ENCODE assay signal across 8 mouse cellular contexts in the genomic region with DNA sequence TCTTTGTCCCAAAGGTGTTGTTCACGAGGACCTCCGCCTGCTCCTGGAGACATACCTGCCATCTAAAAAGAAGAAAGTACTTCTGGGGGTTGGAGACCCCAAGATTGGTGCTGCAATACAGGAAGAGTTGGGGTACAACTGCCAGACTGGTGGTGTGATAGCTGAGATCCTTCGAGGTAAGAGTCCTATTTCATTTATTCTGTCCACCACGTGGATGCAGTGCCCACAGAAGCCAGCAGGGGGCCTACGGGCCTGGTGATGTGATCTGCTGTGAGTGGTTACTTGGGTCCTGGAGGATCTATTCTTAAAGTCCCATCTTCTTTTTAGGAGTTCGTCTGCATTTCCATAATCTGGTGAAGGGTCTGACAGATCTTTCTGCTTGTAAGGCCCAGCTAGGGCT. TPM values are rescaled to one million over a fixed set of nuclear protein-coding genes. Genes with fewer than 3 reads are reported as not detected.
DNase-seq lines count a peak whose midpoint lies in the region; ATAC-seq and TF ChIP-seq lines count a peak whose summit lies in the region.

No protein-coding gene starts in this region.

- no peaks in the 10 kb centered on the region for H3K9me3 ChIP-seq in forebrain, postnatal 0 days (ENCODE audit: low read length)
- H3K9me3 ChIP-seq in kidney, postnatal 0 days (replicated peaks; ENCODE audit: low read length) = no peaks in the 10 kb centered on the region

- H3K4me2 ChIP-seq in forebrain, postnatal 0 days (ENCODE audit: low read depth) = peak overlapping the region; percentile 83
- H3K4me2 ChIP-seq in kidney, postnatal 0 days (ENCODE audit: low read length) = peak overlapping the region; percentile 82

- H3K27me3 ChIP-seq in forebrain, postnatal 0 days (ENCODE audit: insufficient read depth, low read length) = no peaks in the 10 kb centered on the region
- no peaks in the 10 kb centered on the region for H3K27me3 ChIP-seq in kidney, postnatal 0 days (ENCODE audit: insufficient read depth, low read length)

- WGBS in forebrain, postnatal 0 days = 31% methylated on average over 6 of the region's 6 CpGs
- 44% methylated on average over 6 of the region's 6 CpGs for WGBS in kidney, postnatal 0 days

- peak; percentile 80 for TF ChIP-seq CTCF in forebrain, postnatal 0 days (IDR thresholded peaks at IDR 0.05; ENCODE audit: low read depth)
- peak; percentile 80 for TF ChIP-seq CTCF in kidney, postnatal 0 days (IDR thresholded peaks at IDR 0.05; ENCODE audit: low read depth)

- H3K27ac ChIP-seq in forebrain, postnatal 0 days (ENCODE audit: low read depth, low read length) = no peak overlapping the region
- H3K27ac ChIP-seq in kidney, postnatal 0 days = no peak overlapping the region

- DNase-seq in cerebellum, adult 18-20 months = peak; percentile 32 to 50
- DNase-seq in cerebellum, adult 11-12 months = no peak
- DNase-seq in CD8-positive naive resting alpha-beta T cell, adult 2 months (ENCODE audit: low read depth in 2 of 2, low spot score in 2 of 2) = peak; percentile 61 to 64
- DNase-seq in c-Kit-positive CD71-positive TER-119-positive erythroid progenitor cells, embryonic 14.5 days (ENCODE audit: low spot score) = peak; percentile 83
- DNase-seq in forebrain, postnatal 0 days = peak; percentile 81
- DNase-seq in kidney, postnatal 0 days (ENCODE audit: low spot score) = peak; percentile 74
- DNase-seq in lung, postnatal 4 days = peak; percentile 52 to 69
- peak; percentile 48 to 68 for DNase-seq in spleen, postnatal 14 days (ENCODE audit: low spot score in 2 of 2)

- peak overlapping the region; percentile 87; the same call in 1 of the 2 replicates for H3K4me3 ChIP-seq in forebrain, postnatal 0 days (ENCODE audit: low read depth, low read length)
- peak overlapping the region; percentile 78; the same call in 1 of the 2 replicates for H3K4me3 ChIP-seq in kidney, postnatal 0 days (replicated peaks; ENCODE audit: low read depth, low read length)

- H3K9ac ChIP-seq in forebrain, postnatal 0 days = peak overlapping the region; percentile 92; the same call in 1 of the 2 replicates
- H3K9ac ChIP-seq in kidney, postnatal 0 days (ENCODE audit: low read depth, low read length) = no peak overlapping the region

- ATAC-seq in forebrain, postnatal 0 days = no peak
- ATAC-seq in kidney, postnatal 0 days (replicated peaks; ENCODE audit: low FRiP score, low read depth) = no peak

- peaks cover 48% of the 10 kb centered on the region for H3K36me3 ChIP-seq in forebrain, postnatal 0 days (ENCODE audit: insufficient read depth)
- peaks cover 36% of the 10 kb centered on the region for H3K36me3 ChIP-seq in kidney, postnatal 0 days (ENCODE audit: insufficient read depth, low read length)

- peaks cover 18% of the 10 kb centered on the region for H3K4me1 ChIP-seq in forebrain, postnatal 0 days (ENCODE audit: insufficient read depth)
- no peaks in the 10 kb centered on the region; the same call in 1 of the 2 replicates for H3K4me1 ChIP-seq in kidney, postnatal 0 days (replicated peaks; ENCODE audit: insufficient read depth, low read length)

RNA-seq across cellular contexts. Expression of a gene that starts 1.4 kb away (rescaled TPM):
- total RNA-seq in forebrain, postnatal 0 days (2014; rRNA removed) = 173 and 183 TPM in 2 replicates
- 220 and 243 TPM in 2 replicates for polyA plus RNA-seq in forebrain, postnatal 0 days (2015; fragmentation: Nextera tagmentation; extraction: Ambion mirVana)
- polyA plus RNA-seq in kidney, postnatal 0 days (2015; fragmentation: Nextera tagmentation; extraction: Ambion mirVana) = 178 and 194 TPM in 2 replicates

RNA-seq across cellular contexts. Expression of a gene that starts 8.7 kb away (rescaled TPM):
- total RNA-seq in forebrain, postnatal 0 days (2014; rRNA removed) = 137 and 175 TPM in 2 replicates
- polyA plus RNA-seq in forebrain, postnatal 0 days (2015; fragmentation: Nextera tagmentation; extraction: Ambion mirVana) = 151 and 169 TPM in 2 replicates
- 245 and 257 TPM in 2 replicates for polyA plus RNA-seq in kidney, postnatal 0 days (2015; fragmentation: Nextera tagmentation; extraction: Ambion mirVana)

RNA-seq across cellular contexts. Expression of a gene that starts 19.3 kb away (rescaled TPM):
- 9.3 and 15.1 TPM in 2 replicates for total RNA-seq in forebrain, postnatal 0 days (2014; rRNA removed)
- 3.5 and 4.8 TPM in 2 replicates for polyA plus RNA-seq in forebrain, postnatal 0 days (2015; fragmentation: Nextera tagmentation; extraction: Ambion mirVana)
- 2.5 and 3.7 TPM in 2 replicates for polyA plus RNA-seq in kidney, postnatal 0 days (2015; fragmentation: Nextera tagmentation; extraction: Ambion mirVana)
